Mouse (Mus musculus) bone marrow, adult 2 months (tissue): ENCODE data around the gene Pts.

Experiments used
- CTCF ChIP-seq: fragments of 200-500 bp; IDR thresholded peaks from 2 replicates; pipeline ENCODE4 v1.5.1; 2011; ENCODE audit warnings: low read length, control low read depth; ENCODE audit not compliant: control insufficient read depth, insufficient read depth
- POLR2A ChIP-seq: fragments of 200-500 bp; IDR thresholded peaks from 2 replicates; pipeline ENCODE4 v1.6.1; 2011; ENCODE audit warnings: low read depth, mild to moderate bottlenecking, control low read depth, low read length, borderline replicate concordance; ENCODE audit not compliant: control insufficient read depth

DNA sequence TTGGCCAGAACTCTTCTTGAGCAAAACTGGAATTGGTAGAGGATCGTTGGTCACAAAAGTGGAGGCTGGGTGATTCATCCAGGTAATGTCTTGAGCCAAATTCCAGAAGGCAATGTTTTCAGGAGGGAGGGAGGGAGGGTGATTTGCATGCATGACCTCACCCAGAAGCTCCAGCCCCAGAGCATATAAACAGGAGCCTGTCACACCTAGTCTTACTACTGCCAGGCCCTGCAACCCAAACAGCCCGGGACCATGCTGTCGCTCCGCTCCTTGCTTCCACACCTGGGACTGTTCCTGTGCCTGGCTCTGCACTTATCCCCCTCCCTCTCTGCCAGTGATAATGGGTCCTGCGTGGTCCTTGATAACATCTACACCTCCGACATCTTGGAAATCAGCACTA lies 34.2 kb downstream of the Pts start, which contains the start of gene Plet1:
- TF ChIP-seq POLR2A = no peak
- no peak for TF ChIP-seq CTCF
